Mouse (Mus musculus): ENCODE data around the gene Gtsf2.
"Not testable (repeated sequence)": the region's sequence is repeated elsewhere in the genome, so short reads cannot be mapped to it uniquely, and the experiment has no call there.

Gene Gtsf2

DNA sequence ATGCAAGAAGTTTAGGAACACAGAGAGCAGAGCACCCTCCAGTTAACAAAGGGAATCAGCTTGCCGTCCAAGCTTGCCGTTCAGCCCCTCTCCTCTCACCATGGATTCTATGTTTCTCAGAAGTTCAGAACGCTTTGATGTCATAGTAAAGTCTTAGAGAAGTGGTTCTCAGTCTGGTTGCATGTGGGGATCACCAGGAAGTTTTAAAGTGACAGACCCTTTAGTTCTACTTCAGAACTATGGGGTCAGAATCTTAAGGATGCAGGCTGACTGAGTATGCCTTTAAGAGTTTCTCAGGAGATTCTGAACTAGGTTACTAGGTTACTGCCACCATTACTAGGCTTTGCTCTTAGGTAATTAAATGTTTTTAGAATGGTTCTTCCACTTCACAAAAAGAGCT is at the start of gene Gtsf2:
Gene Gtsf2 (minus strand): TSS at position 101 of the 400 bp plus-strand sequence.
- no peak for DNase-seq

DNA sequence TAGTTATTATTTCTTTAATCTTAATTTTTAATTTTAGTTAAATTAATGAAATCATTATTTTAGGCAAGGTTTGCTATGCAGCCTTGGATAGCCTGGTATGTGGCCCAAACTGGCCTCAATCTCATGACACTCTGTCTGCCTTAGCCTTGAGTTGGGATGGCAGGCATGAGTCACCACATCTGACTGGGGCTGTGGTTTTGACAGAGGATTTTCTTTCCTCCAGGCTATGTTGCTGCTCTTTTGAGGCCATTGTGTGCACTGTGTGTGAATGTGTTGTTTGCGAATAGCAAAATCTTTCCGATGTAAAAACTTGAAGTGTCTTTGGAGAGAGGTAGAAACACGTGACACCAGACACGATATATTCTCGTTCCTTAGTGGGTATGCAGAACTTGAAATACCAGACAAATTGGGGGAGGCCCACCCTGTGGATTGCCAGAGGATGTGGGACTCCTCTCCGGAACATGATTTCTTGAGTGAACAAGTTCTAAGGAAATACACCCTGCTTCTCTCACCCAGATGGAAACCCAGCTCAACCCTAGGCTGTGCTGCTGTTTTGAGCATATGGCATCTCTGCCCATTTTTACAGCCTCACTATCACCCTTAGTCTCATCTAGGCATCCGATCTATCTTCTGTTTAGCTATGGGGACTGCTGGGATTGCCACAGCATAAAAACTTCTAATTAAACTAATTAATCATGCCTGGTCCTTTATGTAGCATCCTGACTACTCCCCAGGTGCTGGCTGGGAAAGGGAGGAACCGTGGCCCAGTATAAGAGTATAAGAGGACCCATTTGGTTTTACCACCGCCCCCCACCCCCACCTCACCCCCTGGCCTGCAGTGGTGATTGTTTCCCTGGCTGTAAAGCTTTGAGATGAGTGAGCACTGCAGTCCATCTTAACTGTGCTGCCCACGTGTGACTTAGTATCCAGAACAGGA is 48.2 kb upstream of the Gtsf2 start:
- no peak for DNase-seq

DNA sequence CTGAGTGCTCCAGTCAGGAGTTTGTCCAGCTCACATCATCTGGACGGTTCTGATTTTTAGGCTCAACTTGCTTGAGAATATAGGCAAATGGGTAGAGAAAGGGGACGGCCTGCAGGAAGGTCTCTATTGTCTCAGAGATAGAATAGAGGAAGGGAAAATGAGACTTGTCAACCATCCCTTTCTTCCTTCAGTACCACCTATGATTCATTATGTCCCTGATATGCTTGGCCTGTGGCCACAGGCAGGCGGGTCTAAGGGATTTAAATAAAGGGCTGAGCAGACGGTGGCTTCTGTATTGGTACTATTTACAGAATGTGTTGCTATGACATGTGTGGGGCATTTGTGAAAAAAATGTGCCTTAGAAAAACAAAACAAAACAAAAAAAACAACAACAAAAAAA is 40.1 kb upstream of the Gtsf2 start:
- no peak for DNase-seq

DNA sequence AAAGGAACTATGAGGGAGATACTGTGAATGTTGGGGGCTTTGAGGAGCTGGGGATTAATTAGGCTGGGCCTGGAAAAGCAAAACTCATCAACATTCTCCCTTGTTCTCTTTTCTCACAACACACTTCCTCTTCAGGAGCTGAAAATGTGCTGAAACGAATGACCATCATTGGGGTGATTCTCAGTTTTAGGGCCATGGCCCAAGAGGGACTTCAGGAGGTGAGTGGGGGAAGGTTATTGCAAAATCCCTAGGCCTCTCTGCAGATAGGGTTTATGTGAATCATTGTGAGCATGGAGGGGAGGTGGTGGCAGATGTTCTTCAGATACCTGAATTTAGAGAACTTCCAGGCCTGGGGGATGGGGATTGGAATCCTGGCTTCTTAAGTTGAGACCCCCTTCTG is 38.4 kb upstream of the Gtsf2 start:
- DNase-seq = no peak

DNA sequence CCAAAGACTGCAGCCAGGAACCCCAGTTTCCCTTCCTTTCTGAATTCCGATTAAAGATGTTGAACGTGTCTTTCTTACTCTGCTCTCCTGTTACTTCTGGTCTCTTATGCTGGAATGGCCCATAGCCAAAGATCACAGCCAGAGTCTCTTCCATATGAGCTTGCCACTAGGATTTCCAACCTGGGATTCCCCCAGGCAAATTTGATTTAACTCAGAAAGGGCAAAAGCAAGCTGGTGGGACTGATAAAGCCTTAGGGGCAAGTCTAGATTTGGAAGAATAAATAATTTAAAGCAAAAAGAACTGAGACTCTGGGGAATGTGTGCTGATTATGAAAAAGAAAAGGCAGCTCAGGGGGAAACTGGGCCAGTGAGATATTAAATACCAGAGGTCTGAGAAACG is 36.8 kb upstream of the Gtsf2 start:
- no peak for DNase-seq

DNA sequence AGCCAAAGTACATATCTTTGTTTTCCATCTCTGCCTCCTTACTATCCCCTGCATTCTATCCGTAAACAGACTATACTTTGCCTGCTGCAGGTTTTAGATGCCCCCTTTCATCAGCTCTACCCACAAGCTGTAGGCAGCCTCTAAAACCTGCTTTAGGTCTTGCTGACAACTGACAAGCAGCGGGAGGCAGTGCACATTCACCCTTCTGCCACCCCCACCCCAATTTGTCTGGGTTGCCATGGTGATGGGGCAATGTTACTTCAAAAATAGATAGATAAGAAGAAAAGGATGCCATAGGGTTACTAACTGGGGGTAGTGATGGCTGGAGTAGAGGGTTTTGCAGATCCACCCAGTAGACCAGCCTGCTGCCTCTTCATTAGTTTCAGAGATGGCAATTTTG is 36.2 kb upstream of the Gtsf2 start:
- no peak for DNase-seq

DNA sequence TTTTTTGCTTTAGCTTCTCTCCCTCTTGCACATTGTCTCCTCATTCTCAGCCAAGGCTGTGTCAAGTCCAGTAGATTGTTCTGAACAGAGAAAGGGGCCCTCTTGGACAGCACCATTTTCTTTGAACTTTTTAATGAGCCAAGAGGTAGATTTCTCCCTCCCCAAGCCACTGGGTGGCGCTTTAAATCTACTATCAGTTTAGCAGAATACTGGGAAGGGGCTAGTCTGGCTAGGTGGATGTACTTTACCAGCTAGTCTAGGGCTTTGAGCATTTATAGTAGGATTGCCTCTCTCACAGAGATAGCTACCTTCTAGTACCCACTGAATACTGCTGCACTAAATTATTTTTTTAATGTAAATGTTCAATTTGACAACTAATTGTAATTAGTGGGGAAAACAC is 34.2 kb upstream of the Gtsf2 start:
- DNase-seq = no peak

DNA sequence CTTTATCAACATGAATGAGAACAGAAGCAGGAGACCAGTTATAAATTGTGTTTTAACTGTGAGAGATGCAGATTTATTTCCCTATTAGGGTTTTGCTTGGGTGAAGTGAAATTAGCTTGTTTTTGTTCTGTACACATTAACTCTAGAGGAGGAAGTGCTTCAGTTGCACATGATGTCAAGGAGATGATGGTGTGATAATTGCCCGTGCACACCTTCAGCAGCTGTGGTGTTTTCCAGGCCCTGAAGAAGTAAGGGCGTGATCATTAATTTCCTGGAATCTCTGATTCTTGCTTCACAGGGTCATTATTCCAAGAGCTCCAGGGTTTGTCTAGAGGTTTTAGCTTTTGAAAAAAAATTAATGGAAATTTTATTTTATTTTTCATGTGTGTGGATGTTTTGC is 31.9 kb upstream of the Gtsf2 start:
- no peak for DNase-seq

DNA sequence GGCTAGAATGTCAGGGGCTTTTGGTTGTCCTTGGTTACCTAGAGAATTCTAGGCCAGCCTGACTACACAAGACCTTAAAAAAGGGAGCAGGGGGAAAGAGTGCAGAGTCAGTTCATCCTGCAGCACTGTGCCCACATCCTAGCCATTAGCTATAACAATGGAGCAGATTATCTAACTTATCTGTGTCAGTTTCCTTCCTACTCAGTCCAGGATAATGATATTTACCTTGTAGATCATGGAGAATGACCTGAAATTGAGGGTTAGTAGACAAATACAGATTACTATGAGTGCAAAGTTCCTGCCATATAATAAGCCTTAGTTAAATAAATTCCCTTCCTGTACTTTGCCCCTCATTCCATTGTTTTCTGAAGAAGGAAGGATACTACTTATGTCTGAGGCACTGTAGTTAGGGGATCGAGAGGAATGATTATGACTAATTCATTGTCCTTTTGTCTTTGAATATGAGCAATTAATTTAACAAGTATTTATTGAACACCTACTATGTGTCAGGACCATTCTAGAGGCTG is 30.9 kb upstream of the Gtsf2 start:
- no peak for DNase-seq

DNA sequence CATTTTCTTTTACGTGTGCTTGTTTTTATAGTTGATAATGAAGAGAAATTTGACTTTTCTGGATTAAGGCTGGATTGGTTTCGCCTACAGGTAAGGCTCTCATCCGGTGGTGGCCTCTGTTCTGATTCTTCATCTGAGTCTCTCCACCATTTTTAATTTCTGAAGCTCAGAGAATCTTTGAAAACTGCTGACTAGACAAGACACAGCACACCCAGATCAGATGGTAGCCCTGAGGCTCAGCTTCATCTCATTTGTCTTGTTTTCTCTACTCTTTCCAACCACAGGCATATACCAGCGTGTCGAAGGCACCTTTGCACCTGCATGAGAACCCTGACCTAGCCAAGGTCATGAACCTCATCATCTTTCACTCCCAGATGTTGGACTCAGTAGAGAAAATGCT is 25.5 kb upstream of the Gtsf2 start:
- no peak for DNase-seq

DNA sequence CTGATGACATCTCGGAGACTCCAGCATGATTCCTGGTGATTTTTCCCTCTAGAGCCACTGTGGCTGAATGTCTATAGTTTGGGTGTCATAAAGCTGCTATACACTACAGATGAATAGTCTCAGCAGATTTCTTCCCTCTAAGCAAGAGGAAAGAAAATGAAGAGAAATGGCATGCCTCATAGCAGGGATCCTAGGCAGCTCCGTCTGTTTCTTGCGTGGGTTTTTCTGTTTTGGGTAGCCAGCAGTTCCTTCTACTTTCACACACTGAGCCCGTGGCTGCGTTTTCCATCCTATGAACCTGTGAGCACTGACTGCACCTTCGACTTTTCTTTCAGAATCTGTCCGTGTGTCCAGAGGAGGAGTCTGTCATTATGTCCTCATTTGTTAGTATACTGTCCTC is 24.9 kb upstream of the Gtsf2 start:
- no peak for DNase-seq

DNA sequence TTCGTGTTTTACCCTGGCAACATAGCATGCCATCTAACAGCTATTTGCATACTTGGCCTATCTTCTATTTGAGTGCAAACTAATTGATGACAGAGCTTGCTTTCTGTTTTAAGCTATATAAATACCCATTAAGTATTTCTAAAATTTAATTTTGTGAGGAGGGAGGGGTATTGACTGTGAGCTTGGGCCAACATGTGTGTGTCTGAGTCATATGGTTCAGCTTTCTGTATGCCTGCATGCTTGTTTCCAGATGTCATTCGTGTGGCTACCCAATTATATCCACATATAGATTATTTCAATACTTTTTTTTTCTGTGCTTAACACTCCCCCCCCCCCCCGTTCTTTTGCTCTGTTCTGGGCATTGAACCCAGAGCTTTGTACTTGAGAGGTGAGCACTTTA is 24.0 kb upstream of the Gtsf2 start:
- no peak for DNase-seq

DNA sequence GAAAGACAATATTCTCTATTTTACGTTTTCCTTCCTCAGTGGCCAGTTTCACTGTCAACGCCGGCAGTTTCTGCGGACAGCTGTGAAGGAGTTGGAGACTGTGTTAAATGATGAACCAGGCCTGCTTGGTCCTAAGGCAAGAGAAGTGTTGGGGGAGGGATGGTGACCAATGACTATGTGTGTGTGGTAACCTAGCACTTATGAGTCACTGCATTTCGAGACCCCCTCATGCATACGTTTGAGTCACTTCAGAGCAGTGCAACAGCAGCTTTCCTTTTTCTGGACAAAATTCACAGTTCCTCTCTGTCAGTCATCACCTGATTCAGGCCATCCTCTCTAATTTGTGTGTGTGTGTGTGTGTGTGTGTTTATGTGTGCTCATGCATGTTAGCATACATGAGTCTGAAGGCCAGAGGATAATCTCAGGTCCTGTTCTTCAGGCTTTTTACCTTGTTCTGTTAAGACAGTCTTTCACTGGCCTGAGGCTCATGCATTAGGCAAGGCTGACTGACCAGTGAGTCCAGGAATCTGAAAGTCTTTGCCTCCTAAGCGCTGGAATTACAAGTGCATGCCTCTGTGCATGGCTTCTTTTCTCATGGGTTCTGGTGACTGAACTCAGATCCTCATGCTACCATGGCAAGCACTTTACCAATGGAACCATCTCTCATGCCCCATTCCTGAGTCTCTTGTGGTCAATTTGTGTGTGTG is 23.4 kb upstream of the Gtsf2 start:
- DNase-seq = no peak

DNA sequence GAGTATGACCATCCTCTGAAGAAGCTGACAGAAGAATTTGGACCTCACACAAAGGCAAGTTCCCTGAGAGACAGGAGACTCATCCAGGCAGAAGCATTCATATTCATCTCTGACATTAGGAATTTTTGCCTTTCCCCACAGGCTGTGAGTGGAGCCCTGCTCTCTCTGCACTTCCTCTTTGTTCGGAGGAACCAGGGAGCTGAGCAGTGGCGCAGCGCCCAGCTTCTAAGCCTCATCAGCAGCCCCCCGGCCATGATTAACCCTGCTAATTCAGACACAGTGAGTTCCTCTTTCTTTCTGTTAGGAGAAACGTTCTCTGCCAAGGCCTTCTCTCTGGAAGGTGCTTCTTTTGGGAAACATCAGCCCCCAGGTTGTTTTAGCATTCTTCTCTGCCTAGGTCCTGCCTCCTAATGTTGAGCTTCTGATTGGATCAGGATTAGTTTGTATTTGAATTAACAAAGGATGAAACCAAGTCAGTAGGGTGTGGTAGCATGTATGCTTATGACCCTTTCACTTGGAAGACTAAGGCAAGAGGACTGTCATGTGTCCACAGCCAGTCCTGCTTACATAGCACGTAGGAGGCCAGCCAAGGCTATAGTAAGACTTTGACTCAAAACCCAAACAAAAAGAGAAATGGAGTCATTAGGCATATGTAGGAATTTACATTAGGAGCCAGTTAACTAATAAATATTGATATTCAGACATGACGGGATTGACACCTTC is 14.4 kb upstream of the Gtsf2 start:
- no peak for DNase-seq

DNA sequence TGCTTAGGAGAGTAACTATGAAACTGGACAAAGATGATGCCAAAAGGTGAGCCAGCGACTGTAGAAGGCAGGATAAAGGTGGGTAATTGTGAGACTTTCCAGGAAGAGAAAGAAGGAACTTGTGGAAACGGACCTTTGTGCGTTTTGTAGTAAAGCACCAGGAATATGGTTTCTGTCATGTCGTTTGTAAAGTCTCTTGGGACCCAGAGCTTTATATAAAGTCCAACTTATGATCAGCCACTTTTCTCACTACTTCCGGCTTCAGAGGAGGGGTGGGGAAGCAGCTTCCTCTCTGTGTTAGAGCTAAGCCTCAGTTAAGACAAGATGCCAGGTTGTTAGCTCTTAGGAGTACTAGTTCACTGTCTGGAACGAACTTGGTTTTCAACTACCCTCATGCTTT is 6.2 kb upstream of the Gtsf2 start:
- peak; percentile 7 for DNase-seq

DNA sequence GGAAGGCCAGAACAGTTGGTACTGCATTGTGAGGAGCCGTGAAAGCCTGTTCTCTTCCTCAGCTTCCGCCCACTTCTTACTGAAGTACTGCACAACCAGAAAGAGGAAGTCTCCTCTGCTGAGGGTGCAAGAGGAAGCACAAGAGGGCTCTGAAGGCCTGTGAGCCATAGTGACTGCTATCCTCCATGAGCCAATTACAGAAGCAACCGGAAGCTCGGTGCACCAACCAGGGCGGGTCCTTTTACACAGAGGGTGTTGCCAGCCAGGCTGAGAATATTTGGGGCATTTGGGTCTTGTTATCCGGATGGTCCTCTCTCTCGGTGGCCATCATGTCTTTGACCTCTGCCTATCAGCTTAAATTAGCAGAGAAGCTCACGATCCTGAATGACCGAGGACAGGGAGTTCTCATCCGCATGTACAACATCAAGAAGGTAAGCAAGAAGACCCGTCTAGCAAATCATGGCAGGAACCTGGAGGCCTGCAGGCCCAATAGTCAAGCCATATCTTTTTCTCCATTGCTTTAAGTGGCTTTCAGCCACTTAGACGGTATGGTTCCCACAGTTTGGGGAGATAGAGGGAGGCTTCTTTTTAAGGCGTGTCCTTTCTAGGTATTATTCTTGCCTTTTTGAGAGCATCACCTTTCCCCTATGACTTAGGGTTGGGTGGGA is 5.4 kb upstream of the Gtsf2 start, which contains the start of gene Nckap1l:
Gene Nckap1l (plus strand): TSS at position 244 of the 668 bp plus-strand sequence.
- peak; percentile 83 for DNase-seq

DNA sequence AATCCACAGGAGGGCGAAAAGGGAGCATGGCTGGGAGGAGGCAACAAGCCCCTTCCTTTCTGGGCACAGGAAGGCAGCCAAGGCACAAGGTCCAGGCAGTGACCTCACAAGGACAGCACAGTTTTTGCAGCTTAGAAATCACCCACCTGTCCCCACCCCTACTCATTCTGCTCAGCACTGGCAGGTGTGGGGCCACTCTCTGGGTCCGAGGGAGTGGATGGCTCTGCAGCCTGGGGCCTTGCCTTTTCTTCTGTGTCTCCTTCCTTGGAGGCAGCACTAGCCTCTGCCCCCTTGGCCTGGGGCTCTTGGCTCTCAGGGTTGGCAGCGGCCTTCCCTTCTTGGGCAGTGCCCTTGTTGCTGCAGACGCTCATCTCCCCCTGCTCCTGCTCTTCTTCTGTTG is 2.3 kb downstream of the Gtsf2 start:
- not testable (repeated sequence) for DNase-seq

DNA sequence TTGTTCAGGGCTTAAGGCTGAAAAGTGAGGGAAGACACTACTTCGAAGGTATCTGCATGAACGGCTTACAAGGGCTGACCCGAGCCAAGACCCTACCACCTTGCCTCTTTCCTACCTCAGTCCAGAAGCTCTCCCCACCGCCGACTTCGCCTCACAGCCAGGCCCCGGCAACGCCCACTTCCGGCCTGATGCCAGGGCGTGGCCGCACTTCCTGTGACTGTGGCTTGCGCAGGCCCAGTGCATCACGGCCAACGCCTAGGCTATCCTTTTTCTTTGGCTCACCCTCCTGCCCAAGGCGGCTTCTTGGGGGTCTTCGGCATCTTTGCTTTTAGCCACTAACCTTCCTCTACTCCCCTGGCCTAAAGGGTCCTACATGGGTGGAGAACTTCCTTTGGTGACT is 18.0 kb downstream of the Gtsf2 start, which contains the start of gene Gtsf1:
Gene Gtsf1 (minus strand): TSS at position 230 of the 400 bp plus-strand sequence.
- DNase-seq = no peak

DNA sequence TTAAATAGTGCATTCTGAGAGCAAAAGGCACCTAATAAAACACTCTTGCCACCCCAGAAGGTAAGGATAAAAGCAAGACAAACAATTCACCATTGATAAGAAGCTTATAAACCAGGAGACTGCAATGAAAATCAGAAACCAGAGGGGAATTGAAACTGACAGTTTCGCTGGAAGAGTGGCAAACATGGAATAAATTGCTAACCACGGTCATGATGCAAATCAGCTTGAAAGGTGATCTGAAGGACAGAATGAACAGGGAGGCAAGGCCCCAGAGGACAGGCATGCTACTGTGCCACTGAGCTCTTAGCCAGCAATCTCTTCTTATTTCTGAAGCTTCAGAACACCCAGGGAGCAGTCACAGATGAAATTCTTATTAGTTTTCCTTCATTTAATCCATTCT is 21.3 kb downstream of the Gtsf2 start:
- no peak for DNase-seq

DNA sequence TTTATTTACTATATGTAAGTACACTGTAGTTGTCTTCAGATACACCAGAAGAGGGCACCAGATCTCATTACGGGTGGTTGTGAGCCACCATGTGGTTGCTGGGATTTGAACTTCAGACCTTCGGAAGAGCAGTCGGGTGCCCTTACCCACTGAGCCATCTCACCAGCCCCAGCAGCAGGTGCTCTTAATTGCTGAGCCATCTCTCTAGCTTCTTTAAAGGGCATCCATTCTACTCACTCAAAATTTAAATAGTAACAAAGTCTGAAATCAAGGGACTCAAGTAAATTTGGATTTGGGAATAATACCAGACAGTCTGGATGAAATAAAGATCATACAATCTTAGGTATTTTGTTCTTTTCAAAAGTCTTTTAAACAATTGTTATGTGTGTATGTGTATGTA is 42.7 kb downstream of the Gtsf2 start:
- not testable (repeated sequence) for DNase-seq

DNA sequence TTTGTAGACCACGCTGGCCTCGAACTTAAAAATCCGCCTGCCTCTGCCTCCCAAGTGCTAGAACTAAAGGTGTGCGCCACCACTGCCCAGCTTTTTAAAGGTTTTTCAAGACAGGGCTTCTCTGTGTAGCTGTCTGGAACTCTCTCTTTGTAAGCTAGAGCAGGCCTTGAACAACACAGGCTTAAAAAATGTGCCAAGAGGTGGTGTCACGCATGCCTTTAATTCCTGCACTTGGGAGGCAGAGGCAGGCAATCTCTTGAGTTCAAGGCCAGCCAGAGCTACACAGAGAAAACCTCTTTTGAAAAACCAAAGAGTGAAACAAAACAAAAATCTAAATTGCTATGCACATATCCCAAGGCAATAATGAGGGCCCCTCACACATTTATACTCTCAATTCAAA is 46.9 kb downstream of the Gtsf2 start:
- DNase-seq = no peak

DNA sequence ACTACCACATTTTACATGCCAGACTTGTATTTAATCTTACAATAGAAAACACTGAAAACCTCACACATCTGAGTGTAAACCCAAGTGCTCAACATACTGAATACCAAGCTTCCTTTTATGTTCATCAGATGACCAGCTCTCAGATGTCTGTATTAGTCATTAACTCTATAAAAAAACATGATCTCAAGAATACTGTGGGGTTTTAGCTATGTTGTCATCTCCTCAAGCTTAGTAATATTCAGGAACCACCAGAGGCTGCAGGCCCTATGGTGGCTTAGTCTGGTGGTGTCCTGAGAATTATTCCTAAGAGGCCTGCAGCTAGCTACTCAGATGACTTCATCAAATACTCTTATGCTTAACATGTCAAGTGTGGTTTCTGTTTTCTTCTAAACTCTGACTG is 54.7 kb downstream of the Gtsf2 start:
- no peak for DNase-seq
